Mouse (Mus musculus): ENCODE data around the gene Mettl7b. TPM values are rescaled to one million over a fixed set of nuclear protein-coding genes. Genes with fewer than 3 reads are reported as not detected.

Mettl7b gene
- polyA plus RNA-seq, 1 experiment from 2014 or later: not detected

DNA sequence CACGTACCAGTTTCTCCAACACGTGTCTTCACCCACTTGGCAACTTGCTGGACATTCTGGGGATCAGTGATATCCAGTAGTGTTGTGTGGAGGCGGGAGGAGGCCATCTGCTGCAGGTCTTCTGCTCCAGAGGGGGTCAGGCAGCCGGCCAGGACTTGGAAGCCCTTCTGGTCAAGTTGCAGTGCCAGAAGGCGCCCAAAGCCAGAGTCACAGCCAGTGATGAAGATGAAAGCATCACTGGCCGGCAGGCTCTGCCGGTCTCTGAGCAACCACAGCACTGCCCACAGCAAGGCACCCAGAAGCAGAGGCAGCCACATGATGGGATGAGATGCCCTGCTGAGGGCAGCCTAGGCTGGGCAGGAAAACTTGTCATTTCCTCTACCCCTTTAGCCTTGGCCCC lies 42.5 kb downstream of the Mettl7b start:
- 73% methylated on average over 7 of the region's 7 CpGs for WGBS (ENCODE audit: insufficient replicate concordance)

DNA sequence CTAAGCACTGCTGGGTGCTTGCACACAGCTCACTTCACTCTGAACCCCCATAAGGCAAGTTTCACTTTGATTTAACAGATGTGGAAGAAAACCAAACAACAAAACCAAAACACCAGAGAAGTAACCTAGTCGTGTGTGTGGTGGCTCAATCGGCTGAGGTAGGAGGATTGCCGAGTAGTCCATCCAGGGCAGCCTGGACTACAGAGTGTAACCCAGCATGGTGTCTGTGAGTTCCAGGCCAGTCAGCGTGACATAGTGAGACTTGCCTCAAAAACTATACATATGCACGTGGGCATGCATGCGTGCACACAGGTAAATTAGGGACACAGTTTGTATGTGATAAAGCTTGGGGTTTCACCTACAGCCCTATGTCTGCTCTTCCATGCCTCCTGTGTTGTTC lies 43.4 kb downstream of the Mettl7b start:
- Histone ChIP-seq H3K27me3 (ENCODE audit: control insufficient read depth, insufficient read depth, low read length) (no peaks in the 10 kb centered on the region), H3K36me3 (ENCODE audit: control insufficient read depth, insufficient read depth, low read length) (peaks cover 12% of the 10 kb centered on the region), H3K9me3 (replicated peaks; ENCODE audit: control insufficient read depth, low read length) (no peaks in the 10 kb centered on the region), H3K4me3 (ENCODE audit: low read depth, low read length) (no peak overlapping the region), H3K9ac (ENCODE audit: low read depth, low read length) (no peak overlapping the region), H3K4me1 (ENCODE audit: control insufficient read depth, insufficient read depth, low read length) (peaks cover 7% of the 10 kb centered on the region), H3K27ac (ENCODE audit: low read depth, low read length) (no peak overlapping the region), H3K4me2 (no peak overlapping the region)
- ATAC-seq (replicated peaks; ENCODE audit: insufficient number of reproducible peaks, low FRiP score, low TSS enrichment): no peak
- 88% methylated on average over 6 of the region's 6 CpGs for WGBS (ENCODE audit: insufficient replicate concordance)

More for the DNA sequence above, 42.5 kb downstream of the Mettl7b start:
- Histone ChIP-seq H3K9ac (ENCODE audit: low read depth, low read length) (no peak overlapping the region), H3K9me3 (replicated peaks; ENCODE audit: control insufficient read depth, low read length) (no peaks in the 10 kb centered on the region), H3K36me3 (ENCODE audit: control insufficient read depth, insufficient read depth, low read length) (peaks cover 12% of the 10 kb centered on the region), H3K27me3 (ENCODE audit: control insufficient read depth, insufficient read depth, low read length) (no peaks in the 10 kb centered on the region), H3K4me1 (ENCODE audit: control insufficient read depth, insufficient read depth, low read length) (peaks cover 8% of the 10 kb centered on the region), H3K27ac (ENCODE audit: low read depth, low read length) (no peak overlapping the region), H3K4me2 (no peak overlapping the region), H3K4me3 (ENCODE audit: low read depth, low read length) (no peak overlapping the region)
- ATAC-seq (replicated peaks; ENCODE audit: insufficient number of reproducible peaks, low FRiP score, low TSS enrichment): no peak

DNA sequence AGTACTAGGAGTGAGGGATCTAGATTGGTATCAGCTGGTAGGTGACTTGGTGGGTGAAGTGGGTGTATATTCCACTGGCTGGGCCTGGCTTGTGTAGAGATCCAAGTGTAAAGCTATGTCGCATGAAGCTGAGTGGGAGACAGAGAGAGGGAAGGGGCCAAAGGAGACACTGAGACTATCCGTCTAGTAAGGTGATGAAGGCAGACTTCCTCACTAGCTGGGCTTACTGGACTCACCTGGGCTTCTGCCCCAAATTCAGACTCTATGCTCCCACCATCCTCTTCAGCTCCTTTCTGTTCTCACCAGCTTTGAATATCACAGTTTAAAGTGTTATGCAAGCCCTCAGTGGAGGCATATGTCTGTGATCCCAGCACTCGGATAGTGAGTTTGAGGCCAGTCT lies 44.1 kb downstream of the Mettl7b start:
- WGBS (ENCODE audit: insufficient replicate concordance): 88% methylated on average over 3 of the region's 3 CpGs
- no peak for ATAC-seq (replicated peaks; ENCODE audit: insufficient number of reproducible peaks, low FRiP score, low TSS enrichment)
- no peaks in the 10 kb centered on the region for H3K27me3 ChIP-seq (ENCODE audit: control insufficient read depth, insufficient read depth, low read length)
- no peaks in the 10 kb centered on the region for H3K9me3 ChIP-seq (replicated peaks; ENCODE audit: control insufficient read depth, low read length)
- H3K9ac ChIP-seq (ENCODE audit: low read depth, low read length): no peak overlapping the region
- H3K4me1 ChIP-seq (ENCODE audit: control insufficient read depth, insufficient read depth, low read length): no peaks in the 10 kb centered on the region; the same call in none of the 2 replicates
- no peak overlapping the region for H3K4me2 ChIP-seq
- H3K27ac ChIP-seq (ENCODE audit: low read depth, low read length): no peak overlapping the region
- H3K4me3 ChIP-seq (ENCODE audit: low read depth, low read length): no peak overlapping the region
- H3K36me3 ChIP-seq (ENCODE audit: control insufficient read depth, insufficient read depth, low read length): peaks cover 12% of the 10 kb centered on the region

DNA sequence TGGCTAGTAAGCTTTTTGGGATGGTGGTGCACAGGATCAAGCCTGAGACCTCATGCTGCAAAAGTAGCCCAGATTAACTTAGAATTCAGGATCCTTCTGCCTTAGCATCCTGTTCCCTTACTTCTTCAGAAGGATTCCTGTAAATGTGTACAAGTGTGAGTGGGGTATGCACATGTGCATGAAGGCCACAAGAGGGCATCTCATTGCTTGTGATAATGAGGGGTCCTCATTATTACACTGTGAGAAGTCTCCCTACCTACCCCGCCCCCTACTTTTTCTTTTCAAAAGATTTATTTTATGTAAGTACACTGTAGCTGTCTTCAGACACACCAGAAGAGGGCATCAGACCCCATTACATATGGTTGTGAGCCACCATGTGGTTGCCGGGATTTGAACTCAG lies 45.2 kb downstream of the Mettl7b start:
- Histone ChIP-seq H3K36me3 (ENCODE audit: control insufficient read depth, insufficient read depth, low read length) (peaks cover 12% of the 10 kb centered on the region), H3K27me3 (ENCODE audit: control insufficient read depth, insufficient read depth, low read length) (no peaks in the 10 kb centered on the region), H3K27ac (ENCODE audit: low read depth, low read length) (no peak overlapping the region), H3K4me1 (ENCODE audit: control insufficient read depth, insufficient read depth, low read length) (peaks cover 3% of the 10 kb centered on the region), H3K4me3 (ENCODE audit: low read depth, low read length) (no peak overlapping the region), H3K9ac (ENCODE audit: low read depth, low read length) (no peak overlapping the region), H3K4me2 (no peak overlapping the region), H3K9me3 (replicated peaks; ENCODE audit: control insufficient read depth, low read length) (no peaks in the 10 kb centered on the region)
- ATAC-seq (replicated peaks; ENCODE audit: insufficient number of reproducible peaks, low FRiP score, low TSS enrichment): no peak
- WGBS (ENCODE audit: insufficient replicate concordance): 86% methylated on average over 2 of the region's 2 CpGs

DNA sequence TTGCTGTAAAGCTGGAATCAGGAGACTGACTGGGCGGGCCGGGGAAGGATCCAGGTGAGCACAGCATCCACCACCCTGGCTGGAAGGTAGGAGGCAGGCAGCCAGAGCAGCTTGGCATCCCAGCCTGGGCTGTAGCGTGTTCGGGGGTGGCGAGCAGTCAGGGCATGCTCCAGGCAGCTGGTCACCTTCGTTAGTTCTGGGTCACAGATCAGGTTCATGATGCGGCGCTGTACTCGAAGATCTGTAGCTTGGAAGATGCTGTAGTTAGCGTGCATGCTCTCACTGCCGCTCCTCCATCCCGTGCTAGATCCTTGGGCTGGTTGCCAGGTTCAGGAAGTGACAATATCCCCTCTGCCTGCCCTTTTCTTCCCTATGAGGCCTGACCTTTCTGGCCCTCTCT lies 47.1 kb downstream of the Mettl7b start:
- peaks cover 12% of the 10 kb centered on the region for H3K36me3 ChIP-seq (ENCODE audit: control insufficient read depth, insufficient read depth, low read length)
- H3K4me3 ChIP-seq (ENCODE audit: low read depth, low read length): no peak overlapping the region
- no peak overlapping the region for H3K4me2 ChIP-seq
- 88% methylated on average over 12 of the region's 12 CpGs for WGBS (ENCODE audit: insufficient replicate concordance)
- no peak overlapping the region for H3K9ac ChIP-seq (ENCODE audit: low read depth, low read length)
- H3K9me3 ChIP-seq (replicated peaks; ENCODE audit: control insufficient read depth, low read length): no peaks in the 10 kb centered on the region
- H3K4me1 ChIP-seq (ENCODE audit: control insufficient read depth, insufficient read depth, low read length): peaks cover 9% of the 10 kb centered on the region
- ATAC-seq (replicated peaks; ENCODE audit: insufficient number of reproducible peaks, low FRiP score, low TSS enrichment): no peak
- H3K27me3 ChIP-seq (ENCODE audit: control insufficient read depth, insufficient read depth, low read length): no peaks in the 10 kb centered on the region
- H3K27ac ChIP-seq (ENCODE audit: low read depth, low read length): no peak overlapping the region

DNA sequence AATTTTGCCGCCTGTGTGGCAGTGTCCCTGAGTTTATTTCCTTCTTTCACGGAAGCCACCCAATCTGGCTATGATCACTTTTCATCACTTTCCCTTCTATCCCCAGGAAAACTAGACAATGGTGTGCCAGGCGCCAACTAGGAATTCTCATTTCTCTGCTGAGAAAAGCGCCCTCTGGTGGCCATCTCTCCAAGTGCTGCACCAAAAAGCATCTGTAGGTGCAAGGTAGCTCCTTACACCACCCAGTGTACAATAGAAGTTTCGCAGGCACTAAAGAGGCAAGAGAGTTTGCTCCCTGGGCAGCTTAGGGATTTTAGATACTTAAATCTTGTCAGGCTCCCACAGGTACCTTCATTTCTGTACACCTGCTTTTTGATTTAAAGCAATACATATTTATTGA lies 47.6 kb downstream of the Mettl7b start:
- H3K4me3 ChIP-seq (ENCODE audit: low read depth, low read length): no peak overlapping the region
- no peak overlapping the region for H3K27ac ChIP-seq (ENCODE audit: low read depth, low read length)
- H3K27me3 ChIP-seq (ENCODE audit: control insufficient read depth, insufficient read depth, low read length): no peaks in the 10 kb centered on the region
- H3K36me3 ChIP-seq (ENCODE audit: control insufficient read depth, insufficient read depth, low read length): peaks cover 12% of the 10 kb centered on the region
- H3K9ac ChIP-seq (ENCODE audit: low read depth, low read length): no peak overlapping the region
- no peak overlapping the region for H3K4me2 ChIP-seq
- H3K9me3 ChIP-seq (replicated peaks; ENCODE audit: control insufficient read depth, low read length): no peaks in the 10 kb centered on the region
- H3K4me1 ChIP-seq (ENCODE audit: control insufficient read depth, insufficient read depth, low read length): peaks cover 9% of the 10 kb centered on the region
- ATAC-seq (replicated peaks; ENCODE audit: insufficient number of reproducible peaks, low FRiP score, low TSS enrichment): no peak
- WGBS (ENCODE audit: insufficient replicate concordance): 5% methylated on average over 5 of the region's 5 CpGs

DNA sequence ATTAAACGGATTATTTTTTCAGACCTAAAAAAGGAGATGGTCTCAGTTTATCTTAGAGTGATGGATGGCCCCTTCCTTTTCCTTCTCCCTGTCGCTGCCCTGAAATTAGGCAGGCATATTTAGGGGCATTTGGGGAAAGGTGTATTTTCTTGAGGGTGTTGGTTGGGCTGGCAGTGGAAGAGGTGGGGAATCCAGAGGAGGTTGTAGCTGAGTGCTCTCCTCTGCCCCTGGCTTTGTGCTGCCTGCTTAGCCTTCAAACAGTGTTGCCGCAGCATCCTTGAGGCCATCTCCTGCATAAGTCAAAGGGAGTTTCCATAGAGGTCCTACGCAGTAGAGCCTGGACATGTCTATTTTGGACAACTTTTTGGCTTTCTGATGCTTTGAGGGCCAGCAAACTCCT lies 48.0 kb downstream of the Mettl7b start:
- Histone ChIP-seq H3K9ac (ENCODE audit: low read depth, low read length) (no peak overlapping the region), H3K4me3 (ENCODE audit: low read depth, low read length) (no peak overlapping the region), H3K4me1 (ENCODE audit: control insufficient read depth, insufficient read depth, low read length) (peaks cover 9% of the 10 kb centered on the region), H3K27me3 (ENCODE audit: control insufficient read depth, insufficient read depth, low read length) (no peaks in the 10 kb centered on the region), H3K9me3 (replicated peaks; ENCODE audit: control insufficient read depth, low read length) (no peaks in the 10 kb centered on the region), H3K36me3 (ENCODE audit: control insufficient read depth, insufficient read depth, low read length) (peaks cover 12% of the 10 kb centered on the region), H3K4me2 (no peak overlapping the region), H3K27ac (ENCODE audit: low read depth, low read length) (no peak overlapping the region)
- WGBS (ENCODE audit: insufficient replicate concordance): 69% methylated on average over 4 of the region's 4 CpGs
- no peak for ATAC-seq (replicated peaks; ENCODE audit: insufficient number of reproducible peaks, low FRiP score, low TSS enrichment)

DNA sequence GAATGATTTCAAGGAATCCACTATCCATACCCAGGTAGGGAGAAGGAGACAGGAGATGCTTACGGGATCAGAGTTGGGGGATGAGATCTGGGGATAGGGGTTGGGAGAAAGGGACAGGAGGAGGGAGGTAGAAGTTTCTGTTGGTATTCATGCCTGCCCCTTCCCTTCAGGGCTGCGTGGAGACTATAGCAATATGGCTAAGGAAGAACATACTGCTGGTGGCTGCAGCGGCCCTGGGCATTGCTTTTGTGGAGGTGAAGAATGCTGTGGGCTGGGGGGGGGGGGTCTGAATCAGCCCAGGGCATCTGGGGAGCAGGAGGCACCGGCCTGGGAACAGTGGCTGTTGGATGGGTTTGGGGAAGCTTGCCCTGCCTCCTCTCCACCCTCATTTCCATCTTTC lies 48.5 kb downstream of the Mettl7b start:
- H3K27ac ChIP-seq (ENCODE audit: low read depth, low read length): no peak overlapping the region
- H3K9ac ChIP-seq (ENCODE audit: low read depth, low read length): no peak overlapping the region

DNA sequence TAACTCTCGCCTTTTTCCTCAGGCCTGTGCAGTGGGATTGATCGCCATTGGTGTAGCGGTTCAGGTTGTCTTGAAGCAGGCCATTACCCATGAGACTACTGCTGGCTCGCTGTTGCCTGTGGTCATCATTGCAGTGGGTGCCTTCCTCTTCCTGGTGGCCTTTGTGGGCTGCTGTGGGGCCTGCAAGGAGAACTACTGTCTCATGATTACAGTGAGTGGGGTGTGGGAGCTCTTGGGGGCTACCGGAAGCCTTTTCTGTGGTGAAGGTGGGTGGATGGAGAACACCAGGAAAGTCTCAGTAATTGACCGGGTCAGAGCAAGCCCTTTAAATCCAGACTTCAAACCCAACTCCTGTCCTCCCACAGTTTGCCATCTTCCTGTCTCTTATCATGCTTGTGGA lies 49.4 kb downstream of the Mettl7b start:
- Histone ChIP-seq H3K36me3 (ENCODE audit: control insufficient read depth, insufficient read depth, low read length) (peaks cover 9% of the 10 kb centered on the region), H3K9me3 (replicated peaks; ENCODE audit: control insufficient read depth, low read length) (no peaks in the 10 kb centered on the region), H3K4me2 (peak overlapping the region; percentile 67; the same call in 1 of the 2 replicates), H3K9ac (ENCODE audit: low read depth, low read length) (no peak overlapping the region), H3K27ac (ENCODE audit: low read depth, low read length) (no peak overlapping the region), H3K27me3 (ENCODE audit: control insufficient read depth, insufficient read depth, low read length) (no peaks in the 10 kb centered on the region), H3K4me1 (ENCODE audit: control insufficient read depth, insufficient read depth, low read length) (peaks cover 9% of the 10 kb centered on the region), H3K4me3 (ENCODE audit: low read depth, low read length) (peak overlapping the region; percentile 90; the same call in 1 of the 2 replicates)
- no peak for ATAC-seq (replicated peaks; ENCODE audit: insufficient number of reproducible peaks, low FRiP score, low TSS enrichment)
- 81% methylated on average over 6 of the region's 6 CpGs for WGBS (ENCODE audit: insufficient replicate concordance)

More for the DNA sequence above, 48.5 kb downstream of the Mettl7b start:
- no peaks in the 10 kb centered on the region for H3K9me3 ChIP-seq (replicated peaks; ENCODE audit: control insufficient read depth, low read length)
- H3K4me2 ChIP-seq: no peak overlapping the region
- H3K4me3 ChIP-seq (ENCODE audit: low read depth, low read length): no peak overlapping the region
- peaks cover 9% of the 10 kb centered on the region for H3K4me1 ChIP-seq (ENCODE audit: control insufficient read depth, insufficient read depth, low read length)
- 78% methylated on average over 4 of the region's 4 CpGs for WGBS (ENCODE audit: insufficient replicate concordance)
- no peaks in the 10 kb centered on the region for H3K27me3 ChIP-seq (ENCODE audit: control insufficient read depth, insufficient read depth, low read length)
- H3K36me3 ChIP-seq (ENCODE audit: control insufficient read depth, insufficient read depth, low read length): peaks cover 9% of the 10 kb centered on the region
- no peak for ATAC-seq (replicated peaks; ENCODE audit: insufficient number of reproducible peaks, low FRiP score, low TSS enrichment)
